Mouse (Mus musculus): ENCODE measurements around the gene Syndig1. TPM values are rescaled to one million over a fixed set of nuclear protein-coding genes. Genes with fewer than 3 reads are reported as not detected.

Gene Syndig1
- total RNA-seq, 2 experiments from 2014 or later = 59.0 to 74.8 TPM

DNA sequence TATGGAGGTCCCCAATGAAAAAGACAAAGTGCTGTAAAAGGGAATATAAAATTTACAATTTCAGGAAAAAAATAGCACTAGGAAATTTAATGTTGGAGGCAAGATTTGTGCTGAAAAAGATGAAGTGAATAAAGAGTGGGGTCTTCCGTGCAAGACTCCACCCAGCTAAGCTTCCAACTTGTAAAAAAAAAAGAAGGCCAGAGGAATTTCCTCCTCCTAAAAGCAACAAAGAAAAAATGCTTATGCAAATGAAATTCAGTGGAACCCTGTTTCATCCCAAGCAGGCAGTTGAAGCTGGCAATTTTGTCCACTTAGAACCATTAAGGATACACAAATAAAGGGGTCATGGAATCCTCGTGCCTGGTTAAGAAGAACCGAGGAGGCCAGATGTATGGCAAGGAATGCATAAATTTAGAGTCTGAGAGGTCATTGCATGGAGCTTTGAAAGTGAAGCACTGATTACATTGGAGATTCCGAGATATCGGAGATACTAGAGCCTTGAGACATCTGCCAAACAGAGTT, 37.0 kb downstream of the Syndig1 start:
- DNase-seq (ENCODE audit: low spot score in 2 of 2) = no peak
- intact Hi-C loops (cut with DNase I) = no loop called here

DNA sequence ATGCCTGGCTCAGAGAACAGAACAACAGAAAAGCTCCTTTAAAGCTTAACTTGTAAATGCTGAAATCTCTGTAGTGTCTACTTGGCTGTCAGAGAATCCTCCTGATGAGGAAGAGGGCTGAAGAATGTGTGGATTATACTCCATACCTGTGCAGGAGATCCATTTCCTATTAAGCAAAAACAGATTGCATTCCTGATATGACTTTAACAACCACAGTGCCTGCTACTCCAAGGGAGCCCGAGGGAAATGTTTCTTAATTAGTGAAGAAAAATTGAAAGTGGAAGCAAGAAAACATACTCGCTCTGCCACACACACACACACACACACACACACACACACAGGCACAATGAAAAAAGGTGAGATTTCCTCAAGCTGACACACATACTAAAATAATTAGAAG, 41.5 kb downstream of the Syndig1 start:
- intact Hi-C loops (cut with DNase I) = no loop called here
- no peak for DNase-seq (ENCODE audit: low spot score in 2 of 2)

DNA sequence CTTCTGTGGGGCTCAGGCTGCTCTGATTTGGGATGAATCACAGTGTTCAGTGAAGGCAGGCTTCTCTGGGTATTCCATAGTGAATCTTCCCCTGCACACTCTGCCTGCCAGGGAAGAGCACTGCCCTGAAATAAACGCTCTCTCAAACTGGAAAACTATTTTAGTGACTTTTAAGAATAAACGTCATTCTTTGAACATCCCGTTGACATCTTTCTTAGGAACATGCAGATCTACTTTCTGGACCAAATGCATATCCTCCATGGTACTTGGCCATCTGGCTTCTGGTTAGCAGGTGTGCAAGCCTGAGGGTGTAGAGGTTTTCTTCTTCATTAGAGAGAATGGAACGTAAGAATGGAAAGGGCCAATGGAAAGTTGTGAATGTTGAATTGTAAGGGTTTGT, 43.5 kb downstream of the Syndig1 start:
- DNase-seq (ENCODE audit: low spot score in 2 of 2) = peak; percentile 19 to 79

DNA sequence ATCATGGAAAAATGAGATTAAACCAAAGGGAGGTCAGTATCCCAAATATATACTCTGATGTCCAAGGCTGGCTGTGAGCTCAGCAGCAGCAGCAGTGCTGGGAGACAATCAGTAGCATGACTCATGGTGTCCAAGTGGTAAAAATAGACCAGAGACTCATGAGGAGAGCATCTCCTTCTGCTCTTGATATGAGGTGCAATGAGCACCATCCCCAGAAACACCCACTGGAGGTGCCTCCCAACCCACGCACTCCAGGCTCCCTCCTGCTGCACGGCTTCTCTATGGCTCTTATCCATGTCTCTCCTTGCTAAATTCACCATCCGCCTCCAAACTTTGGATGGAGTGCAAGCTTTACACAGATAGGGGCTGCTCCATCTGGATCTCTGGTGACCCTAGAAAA, 44.3 kb downstream of the Syndig1 start:
- intact Hi-C loops (cut with DNase I) = loop anchor here (1.0 to 2.0 kb wide), 7 partner anchors 29 to 331 kb away; partner anchors contain the start of gene C530025M09Rik
- peak; percentile 80 to 98 for DNase-seq (ENCODE audit: low spot score in 2 of 2)

More for the DNA sequence above, 43.5 kb downstream of the Syndig1 start:
- intact Hi-C loops (cut with DNase I) = loop anchor here (2.0 kb wide), 4 partner anchors 42 to 330 kb away; partner anchors contain the start of gene C530025M09Rik

DNA sequence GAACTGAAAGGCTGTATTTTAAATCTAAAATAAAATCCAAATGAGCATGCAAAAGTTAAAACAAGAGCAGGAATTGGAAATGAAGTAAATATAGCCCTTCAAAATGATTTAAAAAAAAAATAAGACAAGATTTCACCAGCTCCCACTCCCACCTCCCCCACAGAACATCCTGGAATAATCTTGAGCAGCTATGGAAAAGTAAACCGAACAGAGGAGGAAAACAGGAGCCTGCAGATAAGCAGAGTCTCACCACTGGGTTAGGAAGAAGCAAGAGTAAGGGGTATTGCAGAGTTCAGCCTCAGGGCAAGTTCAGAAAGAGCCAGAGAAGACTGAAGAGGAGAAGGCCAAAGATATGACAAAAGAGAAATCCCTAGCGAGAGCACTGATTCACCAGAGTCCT, 48.9 kb downstream of the Syndig1 start:
- intact Hi-C loops (cut with DNase I) = no loop called here
- DNase-seq (ENCODE audit: low spot score in 2 of 2) = peak; percentile 31 to 79

DNA sequence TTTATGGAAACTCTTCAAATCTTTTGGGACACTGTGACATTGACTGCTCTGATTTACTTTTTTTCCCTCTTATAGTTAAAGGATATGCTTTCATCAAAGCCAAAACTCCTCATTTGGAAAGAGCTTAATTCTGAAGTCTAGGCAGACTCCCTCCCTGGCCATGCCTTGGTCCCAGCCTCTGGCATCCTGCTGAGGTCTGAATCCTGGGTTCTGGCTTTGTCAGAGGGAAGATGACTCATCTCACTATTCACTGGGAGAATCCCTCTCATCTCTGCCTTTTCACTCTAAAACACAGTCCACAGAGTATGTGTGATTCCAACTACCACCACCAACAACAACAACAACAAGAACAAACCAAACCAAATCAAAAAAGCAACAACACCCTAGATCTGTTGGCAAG, 58.6 kb downstream of the Syndig1 start:
- intact Hi-C loops (cut with DNase I) = no loop called here
- DNase-seq (ENCODE audit: low spot score in 2 of 2) = no peak

DNA sequence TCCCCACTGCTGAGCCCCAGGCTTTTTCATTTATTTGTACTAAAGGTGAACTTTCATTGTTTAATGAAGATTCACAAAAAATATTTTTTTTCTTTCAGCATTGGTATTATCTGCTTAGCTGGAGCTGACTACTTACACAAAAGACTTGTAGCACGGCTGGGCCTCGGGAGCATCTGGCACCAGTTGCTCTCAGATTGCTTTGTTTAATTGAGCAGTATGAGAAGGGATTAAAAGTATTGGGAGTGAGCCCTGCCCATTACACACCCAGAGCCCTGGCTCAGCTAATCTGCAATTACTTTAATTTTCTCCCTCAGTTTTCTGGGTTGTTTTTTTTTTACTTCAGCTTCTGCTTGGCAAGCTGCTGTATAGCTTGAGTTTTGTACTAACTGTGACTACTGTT, 62.6 kb downstream of the Syndig1 start:
- no peak for DNase-seq (ENCODE audit: low spot score in 2 of 2)

DNA sequence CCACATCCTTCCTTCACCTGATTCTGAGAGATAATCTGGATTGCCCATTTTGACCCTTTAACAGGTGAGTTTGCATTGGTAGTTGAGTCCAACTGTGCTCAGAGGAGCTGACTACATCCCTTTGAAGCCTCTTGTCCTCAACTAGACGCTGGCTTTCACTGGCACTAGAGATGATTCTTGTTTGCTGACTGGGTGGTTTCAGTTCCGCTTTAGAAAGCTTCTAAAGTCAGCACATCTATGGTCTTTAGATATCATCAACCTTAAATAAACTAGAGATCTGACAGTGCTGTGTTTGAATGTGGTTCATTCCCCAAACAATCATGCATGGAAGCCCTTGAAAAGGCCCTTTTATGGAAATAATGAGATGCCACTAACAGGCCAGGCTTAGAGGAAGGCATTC, 67.3 kb downstream of the Syndig1 start:
- DNase-seq (ENCODE audit: low spot score in 2 of 2) = no peak
- intact Hi-C loops (cut with DNase I) = no loop called here

More for the DNA sequence above, 62.6 kb downstream of the Syndig1 start:
- intact Hi-C loops (cut with DNase I) = no loop called here

DNA sequence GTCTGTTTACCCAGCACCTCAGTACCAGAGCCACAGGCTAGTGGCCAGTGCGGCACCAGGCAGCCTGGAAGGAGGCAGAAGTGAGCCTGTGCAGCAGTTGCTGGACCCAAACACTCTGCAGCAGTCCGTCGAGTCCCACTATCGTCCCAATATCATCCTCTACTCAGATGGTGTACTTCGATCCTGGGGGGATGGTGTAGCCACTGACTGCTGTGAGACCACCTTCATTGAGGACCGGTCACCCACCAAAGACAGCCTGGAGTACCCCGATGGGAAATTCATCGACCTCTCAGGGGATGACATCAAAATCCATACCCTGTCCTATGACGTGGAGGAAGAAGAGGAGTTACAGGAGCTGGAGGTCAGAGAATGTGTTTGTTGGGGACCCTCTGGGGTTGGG, 70.6 kb downstream of the Syndig1 start:
- no peak for DNase-seq (ENCODE audit: low spot score in 2 of 2)
- intact Hi-C loops (cut with DNase I) = no loop called here

DNA sequence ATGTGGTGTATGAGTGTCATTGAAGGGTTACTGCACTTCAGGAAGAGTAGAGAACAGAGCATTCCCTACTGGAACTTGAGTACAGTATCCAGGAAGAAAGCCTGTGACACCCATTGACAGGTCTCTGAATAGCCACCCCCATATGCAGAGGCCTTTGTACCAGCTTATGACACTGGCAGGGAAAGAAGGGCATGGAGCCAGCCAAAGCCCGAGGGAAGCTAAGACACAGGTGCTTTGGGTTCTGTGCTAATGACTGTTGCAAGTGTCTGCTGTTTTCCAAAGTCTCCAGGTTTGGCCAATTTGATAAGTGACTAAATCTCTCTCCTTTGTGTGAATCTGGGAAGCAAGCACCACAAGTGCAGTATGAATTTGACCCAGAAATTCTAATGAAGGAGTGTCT, 71.6 kb downstream of the Syndig1 start:
- intact Hi-C loops (cut with DNase I) = no loop called here

DNA sequence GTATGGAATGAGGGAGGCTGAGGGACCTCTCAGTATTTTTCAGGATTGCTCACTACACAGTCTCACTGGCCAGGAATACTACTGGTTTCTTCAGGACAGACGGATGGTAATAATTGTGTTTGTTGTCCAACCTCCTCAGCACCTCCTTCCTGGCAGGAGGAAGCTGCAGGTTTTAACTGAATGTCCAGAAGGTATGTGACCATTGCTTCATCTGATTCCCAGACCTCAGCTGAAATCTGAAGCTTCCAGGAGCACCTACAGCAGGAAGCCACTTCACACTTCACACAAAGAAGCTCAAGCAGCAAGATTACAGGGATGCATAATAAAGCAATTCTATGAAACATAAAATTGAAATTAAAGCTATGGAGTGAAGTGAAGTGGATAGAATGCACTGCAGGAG, 75.4 kb downstream of the Syndig1 start:
- DNase-seq (ENCODE audit: low spot score in 2 of 2) = no peak
- intact Hi-C loops (cut with DNase I) = no loop called here

More for the DNA sequence above, 71.6 kb downstream of the Syndig1 start:
- no peak for DNase-seq (ENCODE audit: low spot score in 2 of 2)

DNA sequence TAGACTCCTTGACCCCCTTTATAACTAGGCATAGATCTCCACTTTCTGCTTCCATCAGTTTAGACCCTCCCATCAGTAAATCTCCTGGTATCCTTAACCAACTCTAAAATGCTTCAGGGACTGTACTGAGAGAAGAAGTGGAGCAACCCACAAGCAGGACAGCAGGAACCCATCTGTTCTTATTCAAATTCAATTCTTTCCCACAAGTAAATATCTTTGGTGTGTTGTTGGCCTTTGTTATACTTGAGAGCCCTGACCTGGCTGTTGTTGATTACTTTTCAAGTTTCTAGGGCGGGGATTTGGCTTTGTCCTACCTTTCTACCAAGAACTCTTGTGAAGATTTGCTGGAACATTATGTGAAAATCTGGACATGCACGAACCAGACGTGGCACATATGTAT, 77.7 kb downstream of the Syndig1 start:
- no peak for DNase-seq (ENCODE audit: low spot score in 2 of 2)
- intact Hi-C loops (cut with DNase I) = no loop called here

DNA sequence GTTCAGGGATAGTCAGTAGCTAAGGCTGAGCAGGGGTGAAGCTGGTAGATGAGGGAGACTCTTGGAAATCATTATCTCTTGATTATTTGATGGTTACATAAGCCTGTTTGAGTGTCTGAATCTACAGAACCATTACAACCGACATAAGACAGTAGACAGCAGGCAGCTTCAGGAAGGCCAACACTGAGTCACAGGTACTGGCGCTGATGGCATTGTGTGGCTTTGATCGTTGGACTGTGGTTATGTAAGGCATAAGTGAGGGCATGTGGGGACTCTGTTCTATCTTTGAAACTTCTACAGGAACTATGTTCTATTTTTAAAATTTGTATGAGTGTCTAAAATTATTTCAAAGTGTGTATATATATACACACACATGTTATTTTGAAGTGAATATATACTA, 88.2 kb downstream of the Syndig1 start:
- peak in 1 of 2 experiments; percentile 73 for DNase-seq (ENCODE audit: low spot score in 2 of 2)
- intact Hi-C loops (cut with DNase I) = loop anchor here (2.0 to 5.0 kb wide), 2 partner anchors 44 to 250 kb away; no protein-coding TSS in a partner anchor

DNA sequence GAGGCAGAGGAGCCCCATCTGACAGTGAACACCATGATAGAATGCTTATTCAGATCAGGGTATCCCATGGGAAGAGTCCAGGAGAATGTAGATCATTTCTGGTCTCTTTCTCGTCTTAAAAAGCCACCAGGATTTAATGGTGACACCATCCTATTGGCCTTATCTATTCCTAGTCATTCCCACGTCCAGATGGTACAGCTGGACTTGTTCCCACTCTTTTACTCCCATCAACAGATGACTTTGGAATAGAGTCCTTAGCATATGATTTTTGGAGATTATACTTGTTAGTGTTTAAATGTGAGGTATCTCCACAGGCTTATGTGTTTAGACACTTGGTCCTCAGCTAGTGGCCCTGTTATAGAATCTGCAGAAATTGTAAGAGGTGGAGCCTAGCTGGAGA, 94.5 kb downstream of the Syndig1 start:
- intact Hi-C loops (cut with DNase I) = no loop called here
- DNase-seq (ENCODE audit: low spot score in 2 of 2) = peak in 1 of 2 experiments; percentile 57

DNA sequence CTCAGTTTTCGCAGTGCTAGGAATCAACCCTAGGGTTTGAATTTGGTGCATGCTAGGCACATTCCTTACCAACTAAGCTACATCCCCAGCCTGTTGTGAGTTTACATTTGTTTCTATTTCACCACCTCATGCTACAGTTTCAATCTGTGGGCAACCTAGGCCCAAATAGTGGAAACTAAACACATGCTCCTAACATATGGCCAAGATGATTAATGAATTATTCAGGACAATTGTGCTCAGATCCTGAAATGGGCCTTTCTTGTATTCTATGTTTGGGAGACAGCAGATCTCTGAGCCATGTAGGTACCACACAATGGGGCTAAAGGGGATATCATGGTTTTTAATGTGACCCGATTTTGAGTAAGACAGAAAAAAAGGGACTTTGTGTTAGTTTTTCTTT, 96.9 kb downstream of the Syndig1 start:
- no peak for DNase-seq (ENCODE audit: low spot score in 2 of 2)
- intact Hi-C loops (cut with DNase I) = loop anchor here (5.0 kb wide), 1 partner anchor 94 kb away; the partner anchor contains the start of gene C530025M09Rik

DNA sequence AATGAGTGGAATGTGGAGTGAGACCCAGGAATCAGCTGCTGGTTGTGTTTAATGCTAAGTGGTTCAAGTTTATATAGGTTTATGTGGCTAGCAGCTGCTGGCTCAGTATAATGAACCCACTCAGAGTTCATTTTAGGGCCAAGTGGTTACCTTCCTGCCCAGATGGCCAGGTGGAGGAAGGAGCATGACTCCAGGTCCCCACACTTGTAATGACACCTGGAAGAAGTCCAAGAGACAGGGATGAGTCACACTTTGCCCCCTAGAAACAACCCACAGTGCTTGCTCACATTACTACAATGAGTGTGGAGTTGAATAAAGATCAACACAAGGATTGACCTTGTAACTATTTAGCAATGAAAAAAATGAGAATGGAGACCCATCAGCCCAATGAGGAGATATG, 98.0 kb downstream of the Syndig1 start:
- DNase-seq (ENCODE audit: low spot score in 2 of 2) = no peak
- intact Hi-C loops (cut with DNase I) = loop anchor here (5.0 kb wide), 1 partner anchor 95 kb away; the partner anchor contains the start of gene C530025M09Rik

DNA sequence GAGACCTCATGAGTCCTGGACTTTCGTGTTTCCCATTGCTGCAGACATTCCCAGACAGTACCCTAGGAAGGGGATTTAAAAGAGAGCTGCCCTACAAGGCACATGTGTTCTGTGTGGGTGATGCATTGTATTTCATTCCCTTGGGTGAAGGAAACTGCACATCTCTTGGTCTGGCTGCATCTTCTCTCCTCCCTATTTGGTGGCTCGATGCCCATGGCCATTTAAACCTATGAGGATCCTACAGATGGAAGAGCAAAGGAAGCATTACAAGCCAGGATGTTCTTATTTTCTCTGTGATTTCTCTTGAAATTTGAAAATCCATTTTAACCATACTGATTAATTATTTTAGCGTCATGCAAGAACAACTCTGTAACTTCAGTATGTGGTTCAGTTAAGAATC, 98.5 kb downstream of the Syndig1 start:
- no peak for DNase-seq (ENCODE audit: low spot score in 2 of 2)
- intact Hi-C loops (cut with DNase I) = loop anchor here (5.0 kb wide), 1 partner anchor 95 kb away; the partner anchor contains the start of gene C530025M09Rik

DNA sequence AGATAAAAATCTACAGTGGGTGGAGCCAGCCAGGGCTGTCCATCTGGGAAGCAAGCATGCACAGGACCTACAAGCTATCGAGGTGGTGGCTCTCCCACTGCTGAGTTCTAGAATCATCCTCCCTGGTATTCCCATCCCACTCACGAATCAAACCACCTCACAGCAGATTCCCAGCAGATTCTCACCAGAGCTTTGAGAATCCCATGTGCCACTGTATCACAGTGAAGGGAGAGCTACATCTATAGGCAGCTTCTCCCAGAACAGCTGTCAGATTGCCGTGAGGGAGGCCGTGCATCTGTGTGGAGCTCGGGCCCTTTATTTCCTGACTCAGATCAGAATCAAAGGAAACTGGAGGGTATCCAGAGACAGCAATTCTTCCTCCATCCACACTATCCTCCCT, 101.0 kb downstream of the Syndig1 start:
- peak in 1 of 2 experiments; percentile 66 for DNase-seq (ENCODE audit: low spot score in 2 of 2)
- intact Hi-C loops (cut with DNase I) = loop anchor here (5.0 kb wide), 1 partner anchor 98 kb away; the partner anchor contains the start of gene C530025M09Rik

DNA sequence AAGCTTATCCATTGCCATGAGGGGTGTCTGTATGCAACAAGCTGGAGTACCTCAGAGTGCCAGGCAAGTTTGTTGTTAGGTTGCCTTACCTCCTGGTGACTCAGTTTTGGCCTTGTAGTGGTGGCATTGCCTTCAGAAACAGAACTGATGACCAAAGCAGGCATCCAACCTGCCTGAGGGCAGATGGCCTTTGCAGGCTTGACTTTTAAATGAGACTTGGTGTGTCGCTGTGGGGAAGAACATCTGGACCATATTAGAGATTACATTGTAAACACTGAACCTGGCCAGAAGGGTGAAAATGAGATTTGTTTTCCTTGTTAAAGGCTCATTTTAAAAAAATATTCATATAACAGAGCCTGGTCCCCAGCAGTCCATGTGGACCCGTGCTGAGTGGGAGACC, 102.1 kb downstream of the Syndig1 start:
- intact Hi-C loops (cut with DNase I) = no loop called here
- no peak for DNase-seq (ENCODE audit: low spot score in 2 of 2)

DNA sequence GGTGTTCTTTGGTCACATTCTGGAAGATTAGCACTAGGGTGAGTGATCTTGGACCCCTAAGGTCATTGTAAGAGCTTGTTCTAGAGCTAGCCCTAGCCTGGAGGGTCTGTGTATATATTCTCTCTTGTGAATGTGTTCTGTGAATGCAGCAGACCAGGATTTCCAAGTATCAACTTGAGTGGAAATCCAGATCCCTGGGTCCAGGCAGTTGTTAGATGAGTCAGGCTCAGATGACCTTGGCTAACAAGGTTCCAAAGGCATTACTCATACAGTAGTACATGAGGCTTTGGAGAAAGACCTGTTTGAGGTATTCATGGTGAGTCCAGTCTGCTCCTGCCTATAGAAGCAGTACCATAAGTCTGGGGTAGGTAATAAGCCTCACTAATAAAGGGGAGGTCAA, 103.1 kb downstream of the Syndig1 start:
- intact Hi-C loops (cut with DNase I) = no loop called here
- no peak for DNase-seq (ENCODE audit: low spot score in 2 of 2)

DNA sequence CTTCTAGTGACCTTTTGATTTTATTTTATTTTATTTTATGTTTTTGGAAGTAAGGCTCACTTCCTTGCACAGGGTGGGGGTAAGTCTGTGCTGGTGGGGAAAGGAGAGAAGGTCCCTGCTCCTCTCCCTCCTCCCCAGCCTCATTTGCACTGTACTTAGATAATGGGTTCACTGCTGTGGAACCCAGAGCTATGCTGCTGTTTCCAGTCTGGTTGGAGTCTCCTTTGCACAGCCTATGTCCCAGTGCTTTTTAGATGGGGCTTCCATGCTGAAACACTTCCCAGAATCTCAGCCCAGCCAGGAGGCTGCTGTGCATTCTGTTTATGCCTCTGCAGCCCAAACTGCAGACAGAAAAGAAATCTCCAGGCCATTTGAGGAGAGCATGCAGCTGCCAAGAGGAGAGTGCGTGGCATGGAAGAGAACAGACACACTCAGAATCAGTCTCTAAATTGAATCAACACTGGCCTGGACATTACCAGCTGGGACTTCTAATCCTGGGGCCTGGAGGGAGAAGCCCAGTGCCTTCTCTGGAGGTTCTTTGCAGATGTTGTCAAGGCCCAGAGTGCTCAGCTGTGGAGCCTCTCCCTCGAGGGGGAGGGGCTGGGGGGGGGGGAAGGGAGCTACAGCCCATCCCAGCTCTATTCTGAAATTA, 104.4 kb downstream of the Syndig1 start:
- peak in 1 of 2 experiments; percentile 40 for DNase-seq (ENCODE audit: low spot score in 2 of 2)
- intact Hi-C loops (cut with DNase I) = no loop called here

All from left cerebral cortex, postnatal 25 days (tissue).